Mouse (Mus musculus) ES-E14 (cell line): Measurements from ENCODE around the gene Mnat1. TPM values are rescaled to one million over a fixed set of nuclear protein-coding genes. Genes with fewer than 3 reads are reported as not detected.

Experiments used
- DNase-seq: peaks from one replicate; pipeline ENCODE4 v3.0.0-alpha.2; 2013; ENCODE audit warnings: low read depth, low spot score
- H3K27ac ChIP-seq: 2 replicates; pipeline ENCODE4 v1.5.1; 2012; ENCODE audit warnings: low read depth, mild to moderate bottlenecking, low read length, moderate library complexity, mixed read lengths; ENCODE audit not compliant: poor library complexity, insufficient read depth, severe bottlenecking
- H3K36me3 ChIP-seq: 2 replicates; pipeline ENCODE4 v1.6.1; 2012; ENCODE audit warnings: mild to moderate bottlenecking, low read length, moderate library complexity, mixed read lengths; ENCODE audit not compliant: control insufficient read depth, poor library complexity, insufficient read depth, severe bottlenecking
- H3K4me1 ChIP-seq, 2 experiments: fragments of 150-350 bp in 1 of 2; sonication (generic) in 1 of 2; 2 replicates each; pipeline ENCODE4 v1.6.1; 2012; ENCODE audit warnings: low read length in 2 of 2, mild to moderate bottlenecking in 1 of 2, mixed read lengths in 1 of 2; ENCODE audit not compliant: control insufficient read depth in 2 of 2, insufficient read depth in 2 of 2, poor library complexity in 1 of 2
- H3K4me3 ChIP-seq, 2 experiments: fragments of 150-350 bp in 1 of 2; sonication (generic) in 1 of 2; 2 replicates each; pipeline ENCODE4 v1.5.1; 2012; ENCODE audit warnings: low read length in 2 of 2, low read depth in 1 of 2, mild to moderate bottlenecking in 1 of 2, mixed read lengths in 1 of 2; ENCODE audit not compliant: insufficient read depth in 1 of 2, poor library complexity in 1 of 2, severe bottlenecking in 1 of 2
- H3K9ac ChIP-seq: 2 replicates; pipeline ENCODE4 v1.6.1; 2012; ENCODE audit warnings: low read depth, mild to moderate bottlenecking, low read length, mixed read lengths; ENCODE audit not compliant: poor library complexity, insufficient read depth, severe bottlenecking
- H3K9me3 ChIP-seq: fragments of 150-350 bp; sonication (generic); 2 replicates; pipeline ENCODE4 v1.6.1; 2012; ENCODE audit warnings: low read depth, mild to moderate bottlenecking, low read length; ENCODE audit not compliant: control insufficient read depth, insufficient read depth
- CHD2 ChIP-seq: IDR thresholded peaks from 2 replicates; pipeline ENCODE4 v1.6.1; 2014; ENCODE audit warnings: mild to moderate bottlenecking, low read depth, low read length, inconsistent platforms
- HCFC1 ChIP-seq: IDR thresholded peaks from 2 replicates; pipeline ENCODE4 v1.6.1; 2012; ENCODE audit warnings: low read length, inconsistent platforms, borderline replicate concordance; ENCODE audit not compliant: insufficient read depth
- MAFK ChIP-seq: IDR thresholded peaks from 2 replicates; pipeline ENCODE4 v1.6.1; 2014; ENCODE audit warnings: mild to moderate bottlenecking, low read depth, low read length, inconsistent platforms; ENCODE audit not compliant: insufficient read depth
- ZC3H11A ChIP-seq: IDR thresholded peaks from 2 replicates; pipeline ENCODE4 v1.6.1; 2012; ENCODE audit warnings: low read depth, mild to moderate bottlenecking, inconsistent platforms, low read length, borderline replicate concordance
- ZNF384 ChIP-seq: IDR thresholded peaks from 2 replicates; pipeline ENCODE4 v1.6.1; 2012; ENCODE audit warnings: low read depth, low read length, inconsistent platforms
- in situ Hi-C, 2 experiments: fragments of 600-800 bp; cut with MboI; formaldehyde crosslinking; loops; one replicate each; pipeline ENCODE4 v1.15.1; 2025; ENCODE audit warnings: low sequenced_read_pairs in 2 of 2, inconsistent platforms in 1 of 2; ENCODE audit not compliant: unreplicated experiment in 2 of 2
- total RNA-seq: library from RNA; depleted of rRNA; stranded (reverse); fragments of 300-350 nt; gene quantifications from 2 replicates; pipeline ENCODE4 v1.2.3, GENCODE M21; 2012

Mnat1 gene
- total RNA-seq, 1 experiment = 41.2 TPM

DNA sequence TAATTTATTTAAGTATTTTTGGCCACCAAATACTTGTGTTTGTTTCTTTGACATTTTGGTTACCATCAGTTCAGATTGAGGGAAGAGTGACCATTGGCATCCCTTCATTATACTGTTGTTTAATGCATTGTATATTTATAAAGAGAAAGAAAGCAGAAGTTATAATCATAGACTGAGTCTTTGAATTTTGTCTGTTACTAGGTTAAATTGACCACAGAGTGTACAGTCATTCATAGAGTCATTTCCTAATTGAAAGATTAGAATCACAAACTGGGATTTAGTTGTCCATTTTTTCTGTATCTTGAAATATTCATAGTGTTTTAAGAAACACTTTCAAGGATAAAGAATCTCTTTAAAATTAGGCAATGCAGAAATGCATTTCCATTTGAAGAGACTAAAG is 108.0 kb downstream of the Mnat1 start:
- Histone ChIP-seq H3K27ac (no peak overlapping the region), H3K9ac (no peak overlapping the region), H3K9me3 (no peaks in the 10 kb centered on the region), H3K4me3 (no peak overlapping the region), H3K4me1 (no peaks in the 10 kb centered on the region), H3K36me3 (no peaks in the 10 kb centered on the region)
- no peak for DNase-seq
- TF ChIP-seq CHD2 (no peak), ZC3H11A (no peak), HCFC1 (no peak), MAFK (no peak), ZNF384 (no peak)
- in situ Hi-C loops = no loop called here

DNA sequence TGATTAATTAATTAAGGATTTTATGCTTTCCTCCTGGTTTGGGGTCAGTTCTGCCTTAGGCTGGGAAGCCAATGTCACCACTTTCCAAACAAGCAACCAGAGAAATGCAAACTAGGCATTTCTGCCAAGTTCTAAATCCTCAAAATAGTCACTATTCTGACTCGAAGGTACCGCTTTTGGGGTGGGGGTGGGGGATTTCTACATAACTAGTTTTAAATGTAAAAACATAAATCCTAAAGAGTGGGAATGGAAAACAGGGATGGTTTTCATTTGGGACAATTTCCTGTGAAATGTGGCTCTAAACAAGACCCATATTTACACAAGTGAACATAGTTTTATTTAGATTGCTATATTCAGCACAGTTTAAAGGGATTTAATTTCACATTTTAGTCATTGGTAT is 109.1 kb downstream of the Mnat1 start:
- no peaks in the 10 kb centered on the region for H3K36me3 ChIP-seq
- H3K9ac ChIP-seq = no peak overlapping the region
- no peak for TF ChIP-seq HCFC1
- TF ChIP-seq ZNF384 = no peak
- TF ChIP-seq MAFK = no peak
- TF ChIP-seq CHD2 = no peak
- no peak for TF ChIP-seq ZC3H11A
- H3K9me3 ChIP-seq = no peaks in the 10 kb centered on the region
- H3K4me1 ChIP-seq = no peaks in the 10 kb centered on the region
- no peak for DNase-seq
- in situ Hi-C loops = no loop called here
- H3K4me3 ChIP-seq = no peak overlapping the region
- no peak overlapping the region for H3K27ac ChIP-seq

DNA sequence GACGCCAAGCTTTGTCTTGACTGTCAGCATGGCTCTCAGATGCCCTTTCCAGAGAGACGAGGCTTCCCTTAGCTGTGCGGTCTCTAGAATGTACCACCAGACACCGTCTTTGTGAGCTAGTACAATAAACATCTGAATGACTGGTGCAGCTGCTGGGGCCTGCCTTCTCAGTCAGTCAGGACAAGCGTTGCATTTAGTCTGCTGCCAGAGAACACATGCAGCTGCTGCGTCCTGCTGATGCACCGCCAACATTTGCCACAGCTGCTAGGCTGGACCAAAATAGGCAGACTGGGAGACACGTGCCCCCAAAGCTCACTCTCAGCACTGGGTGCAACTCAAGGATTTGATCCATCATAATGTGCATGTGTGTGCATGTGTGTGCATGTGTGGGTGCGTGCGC is 118.4 kb downstream of the Mnat1 start:
- no peak overlapping the region for H3K27ac ChIP-seq
- DNase-seq = no peak
- H3K36me3 ChIP-seq = no peaks in the 10 kb centered on the region
- no peak for TF ChIP-seq ZC3H11A
- TF ChIP-seq CHD2 = no peak
- no peak for TF ChIP-seq HCFC1
- TF ChIP-seq MAFK = no peak
- no peak for TF ChIP-seq ZNF384
- H3K9me3 ChIP-seq = no peaks in the 10 kb centered on the region
- H3K4me1 ChIP-seq = no peaks in the 10 kb centered on the region
- in situ Hi-C loops = no loop called here
- H3K4me3 ChIP-seq = no peak overlapping the region
- no peak overlapping the region for H3K9ac ChIP-seq

DNA sequence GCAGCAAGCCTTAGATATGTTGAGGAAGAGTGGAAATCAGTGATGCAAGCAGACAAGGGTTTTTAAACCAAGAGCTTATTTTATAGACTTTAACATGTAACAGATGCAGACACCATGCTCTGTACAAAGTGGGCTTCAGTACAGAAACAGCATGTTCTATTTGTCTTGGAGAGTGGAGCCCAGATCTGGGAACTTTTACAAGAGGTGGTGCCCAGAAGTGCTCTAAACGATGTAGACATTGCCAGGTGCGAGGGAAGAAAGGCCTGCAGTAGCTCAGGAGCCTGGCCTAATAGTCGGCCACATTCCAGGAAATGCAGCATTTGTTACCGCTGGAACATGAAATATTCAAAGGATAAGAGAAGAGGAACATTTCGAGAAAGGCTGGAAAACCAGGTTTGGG is 122.2 kb downstream of the Mnat1 start:
- Histone ChIP-seq H3K9ac (no peak overlapping the region), H3K36me3 (no peaks in the 10 kb centered on the region), H3K4me3 (no peak overlapping the region), H3K4me1 (no peaks in the 10 kb centered on the region), H3K27ac (no peak overlapping the region), H3K9me3 (no peaks in the 10 kb centered on the region)
- no peak for TF ChIP-seq CHD2
- TF ChIP-seq MAFK = no peak
- no peak for TF ChIP-seq HCFC1
- TF ChIP-seq ZNF384 = no peak
- in situ Hi-C loops = no loop called here
- DNase-seq = no peak

DNA sequence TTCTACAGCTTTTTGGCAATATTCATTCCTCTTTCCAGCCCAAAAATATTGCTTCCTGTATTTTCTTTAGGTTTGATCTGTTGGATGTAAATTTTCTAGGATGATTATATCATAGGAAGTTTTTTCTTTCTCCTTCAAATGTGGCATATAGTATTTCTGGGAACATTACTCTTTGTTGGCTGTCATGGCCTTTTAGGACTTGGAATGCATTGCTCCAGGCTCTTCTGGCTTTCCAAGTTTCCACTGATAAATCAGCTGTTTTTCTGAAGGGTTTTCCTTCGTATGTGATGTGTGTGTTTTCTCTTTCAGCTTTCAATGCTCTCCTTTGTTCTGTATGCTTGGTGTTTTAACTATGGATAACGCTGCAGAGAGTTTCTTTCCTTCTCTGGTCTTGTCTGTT is 131.5 kb downstream of the Mnat1 start:
- no peak for DNase-seq
- Histone ChIP-seq H3K4me1 (no peaks in the 10 kb centered on the region), H3K27ac (no peak overlapping the region), H3K36me3 (no peaks in the 10 kb centered on the region), H3K9me3 (no peaks in the 10 kb centered on the region), H3K4me3 (no peak overlapping the region), H3K9ac (no peak overlapping the region)
- no peak for TF ChIP-seq ZC3H11A
- TF ChIP-seq HCFC1 = no peak
- TF ChIP-seq MAFK = no peak
- no peak for TF ChIP-seq CHD2
- TF ChIP-seq ZNF384 = no peak
- in situ Hi-C loops = no loop called here
